Mouse (Mus musculus) neural tube, embryonic 10.5 days (tissue): Measurements from ENCODE around the gene Snx21.
"Not testable (repeated sequence)": the region's sequence is repeated elsewhere in the genome, so short reads cannot be mapped to it uniquely, and the experiment has no call there.

Experiments used
- DNase-seq: peaks from one replicate; pipeline ENCODE4 v3.0.0-alpha.2; 2017; ENCODE audit warnings: low spot score; ENCODE audit errors: extremely low spot score

Gene Snx21

GRCm38 (mm10) chr2:164793772-164794171, 8.1 kb downstream of the Snx21 start:
- no peak for DNase-seq

- peak; percentile 69 for DNase-seq
Observed at GRCm38 (mm10) chr2:164794293-164794692, 8.7 kb downstream of the Snx21 start.

GRCm38 (mm10) chr2:164795868-164796267, 10.2 kb downstream of the Snx21 start:
- DNase-seq, result no peak

- not testable (repeated sequence) for DNase-seq
Observed at GRCm38 (mm10) chr2:164798554-164798953, 12.9 kb downstream of the Snx21 start.

- DNase-seq, result no peak
Observed at GRCm38 (mm10) chr2:164800252-164801004, 14.8 kb downstream of the Snx21 start.

- DNase-seq, result no peak
Observed at GRCm38 (mm10) chr2:164803201-164803920, 17.7 kb downstream of the Snx21 start.

- DNase-seq, result no peak
Observed at GRCm38 (mm10) chr2:164803921-164804313, 18.3 kb downstream of the Snx21 start.

- DNase-seq, result peak; percentile 94
Observed at GRCm38 (mm10) chr2:164804533-164805331, 19.1 kb downstream of the Snx21 start, which contains the start of the genes Acot8 and Zswim3. Gene Acot8 (minus strand): TSS chr2:164804882. Gene Zswim3 (plus strand): TSS chr2:164805098.

- no peak for DNase-seq
Observed at GRCm38 (mm10) chr2:164805332-164805718, 19.7 kb downstream of the Snx21 start.

- DNase-seq, result no peak
Observed at GRCm38 (mm10) chr2:164806614-164807013, 21.0 kb downstream of the Snx21 start.

- no peak for DNase-seq
Observed at GRCm38 (mm10) chr2:164813557-164813956, 27.9 kb downstream of the Snx21 start.

GRCm38 (mm10) chr2:164815348-164815747, 29.7 kb downstream of the Snx21 start:
- no peak for DNase-seq

GRCm38 (mm10) chr2:164815821-164816220, 30.2 kb downstream of the Snx21 start:
- no peak for DNase-seq

- no peak for DNase-seq
Observed at GRCm38 (mm10) chr2:164817206-164817605, 31.6 kb downstream of the Snx21 start.

- no peak for DNase-seq
Observed at GRCm38 (mm10) chr2:164817703-164818102, 32.1 kb downstream of the Snx21 start.

GRCm38 (mm10) chr2:164821060-164821459, 35.4 kb downstream of the Snx21 start:
- DNase-seq, result no peak

GRCm38 (mm10) chr2:164822636-164823165, 37.1 kb downstream of the Snx21 start, which contains the start of gene Zswim1:
Gene Zswim1 (plus strand): TSS chr2:164822686.
- peak; percentile 98 for DNase-seq

GRCm38 (mm10) chr2:164823181-164823585, 37.6 kb downstream of the Snx21 start:
- DNase-seq, result no peak

GRCm38 (mm10) chr2:164823969-164824368, 38.3 kb downstream of the Snx21 start:
- no peak for DNase-seq

GRCm38 (mm10) chr2:164825521-164825920, 39.9 kb downstream of the Snx21 start:
- no peak for DNase-seq

- no peak for DNase-seq
Observed at GRCm38 (mm10) chr2:164827146-164827850, 41.7 kb downstream of the Snx21 start.
